Mouse (Mus musculus) heart, postnatal 4 days (tissue): ENCODE results near the gene 1700092M07Rik. TPM values are rescaled to one million over a fixed set of nuclear protein-coding genes. Genes with fewer than 3 reads are reported as not detected.

Experiments used
- DNase-seq: peaks from one replicate; pipeline ENCODE4 v3.0.0; 2021
- total RNA-seq, 2 experiments: library from RNA; stranded (reverse); gene quantifications; 2 replicates each; pipeline ENCODE4 v1.2.3; 2021

Gene 1700092M07Rik
- total RNA-seq, 2 experiments from 2014 or later: not detected

GRCm38 (mm10) chr19:8745382-8745781 is 4.9 kb downstream of the 1700092M07Rik start:
- DNase-seq: no peak

GRCm38 (mm10) chr19:8747368-8747767 is 6.8 kb downstream of the 1700092M07Rik start:
- DNase-seq: no peak

- no peak for DNase-seq
Measured at GRCm38 (mm10) chr19:8755652-8756051, 15.1 kb downstream of the 1700092M07Rik start.

GRCm38 (mm10) chr19:8756635-8757387 is 16.3 kb downstream of the 1700092M07Rik start, which contains the start of gene Nxf1:
Gene Nxf1 (plus strand): TSS chr19:8757073.
- peak; percentile 96 for DNase-seq

- no peak for DNase-seq
Measured at GRCm38 (mm10) chr19:8757471-8757998, 17.0 kb downstream of the 1700092M07Rik start.

- no peak for DNase-seq
Measured at GRCm38 (mm10) chr19:8758899-8759298, 18.4 kb downstream of the 1700092M07Rik start.

- peak; percentile 12 for DNase-seq
Measured at GRCm38 (mm10) chr19:8760757-8761156, 20.2 kb downstream of the 1700092M07Rik start.

GRCm38 (mm10) chr19:8763276-8763675 is 22.8 kb downstream of the 1700092M07Rik start:
- no peak for DNase-seq

- DNase-seq: no peak
Measured at GRCm38 (mm10) chr19:8765562-8765961, 25.0 kb downstream of the 1700092M07Rik start.

GRCm38 (mm10) chr19:8770567-8771270 is 30.2 kb downstream of the 1700092M07Rik start, which contains the start of gene Tmem223:
Gene Tmem223 (plus strand): TSS chr19:8770996.
- peak; percentile 88 for DNase-seq

- DNase-seq: no peak
Measured at GRCm38 (mm10) chr19:8772996-8773395, 32.5 kb downstream of the 1700092M07Rik start.

GRCm38 (mm10) chr19:8773409-8773808 is 32.9 kb downstream of the 1700092M07Rik start:
- no peak for DNase-seq

GRCm38 (mm10) chr19:8774086-8774835 is 33.7 kb downstream of the 1700092M07Rik start, which contains the start of gene Tmem179b:
Gene Tmem179b (minus strand): TSS chr19:8774467.
- peak; percentile 97 for DNase-seq

GRCm38 (mm10) chr19:8774951-8775421 is 34.5 kb downstream of the 1700092M07Rik start:
- no peak for DNase-seq

- peak; percentile 90 for DNase-seq
Measured at GRCm38 (mm10) chr19:8786008-8786781, 45.7 kb downstream of the 1700092M07Rik start, which contains the start of gene Taf6l. Gene Taf6l (minus strand): TSS chr19:8786417.

- no peak for DNase-seq
Measured at GRCm38 (mm10) chr19:8788521-8788920, 48.0 kb downstream of the 1700092M07Rik start.

- DNase-seq: no peak
Measured at GRCm38 (mm10) chr19:8789171-8789570, 48.7 kb downstream of the 1700092M07Rik start.

- no peak for DNase-seq
Measured at GRCm38 (mm10) chr19:8790171-8790570, 49.7 kb downstream of the 1700092M07Rik start.
